Mouse (Mus musculus) heart, adult 18-20 months (tissue): Measurements from ENCODE around the gene Prom2. TPM values are rescaled to one million over a fixed set of nuclear protein-coding genes. Genes with fewer than 3 reads are reported as not detected.

Experiments used
- DNase-seq, 2 experiments: peaks; one replicate each; pipeline ENCODE4 v3.0.0; 2021 to 2022; ENCODE audit warnings: mixed read lengths in 1 of 2
- total RNA-seq, 2 experiments: library from RNA; stranded (reverse); gene quantifications; 2 replicates each; pipeline ENCODE4 v1.2.3; 2021

Prom2 gene
- total RNA-seq, 2 experiments from 2014 or later = 0.12 to 0.21 TPM

DNA sequence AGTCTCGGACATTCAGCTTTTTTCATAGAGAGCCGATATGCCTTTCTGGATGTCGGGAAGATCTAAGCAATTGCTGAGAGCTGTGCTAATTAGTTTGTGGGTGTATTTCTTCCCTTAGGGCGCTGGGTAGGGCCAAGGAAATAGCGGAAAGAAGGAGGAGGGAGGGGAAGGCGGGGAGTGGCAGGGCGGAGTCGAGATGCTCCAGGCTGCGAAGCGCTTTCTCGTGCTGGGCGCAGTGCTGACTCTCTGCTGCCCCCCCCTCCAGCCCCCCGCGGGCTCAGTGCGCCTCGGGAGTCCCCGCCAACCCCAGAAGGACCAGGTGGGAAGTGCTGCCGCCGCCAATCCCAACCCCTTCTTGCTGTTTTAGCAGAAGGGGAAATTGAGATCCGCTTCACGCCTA is 58.3 kb downstream of the Prom2 start:
- peak; percentile 70 to 75 for DNase-seq

DNA sequence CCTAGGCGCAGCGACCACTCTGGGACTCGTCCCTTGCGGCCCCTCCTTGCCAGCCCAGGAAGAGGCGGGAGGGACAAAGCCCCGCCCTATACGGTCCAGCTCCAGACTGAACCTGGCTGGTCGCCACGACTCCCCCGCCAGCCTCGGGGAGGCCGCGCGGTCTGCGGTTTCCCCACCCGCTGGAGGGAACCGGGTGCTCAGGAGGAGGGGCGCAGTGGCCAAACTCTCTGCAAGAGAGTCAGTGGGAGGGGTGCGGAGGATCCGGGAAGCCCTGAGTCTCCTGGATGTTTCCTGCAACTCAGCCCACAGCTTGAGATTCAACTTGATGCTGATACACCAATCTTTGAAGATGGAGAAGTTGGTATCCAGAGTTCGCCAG is 58.7 kb downstream of the Prom2 start:
- peak; percentile 90 to 93 for DNase-seq

GRCm38 (mm10) chr2:127481841-127482532 is 59.3 kb downstream of the Prom2 start:
- peak; percentile 32 to 36 for DNase-seq

- DNase-seq = no peak
Observed at GRCm38 (mm10) chr2:127479763-127480162, 61.5 kb downstream of the Prom2 start.

- DNase-seq = no peak
Observed at GRCm38 (mm10) chr2:127479210-127479609, 62.1 kb downstream of the Prom2 start.

Other genes starting within 250 kb of the Prom2 start
- gene Dusp2, start 205.3 kb downstream of the Prom2 start, total RNA-seq = 1 to 10 TPM in 1 of 2 experiments, under 1 TPM in 1; 0.57 to 2.0 TPM
- not detected for gene Astl, start 202.8 kb downstream of the Prom2 start, total RNA-seq
- gene Adra2b, start 178.3 kb downstream of the Prom2 start, total RNA-seq = under 1 TPM; 0.72 to 0.77 TPM
- gene Gpat2, start 116.3 kb downstream of the Prom2 start, total RNA-seq = not detected
- gene Fahd2a, start 96.9 kb downstream of the Prom2 start, total RNA-seq = 10 to 100 TPM; 48.1 to 52.5 TPM
- gene Kcnip3, start 19.4 kb downstream of the Prom2 start, total RNA-seq = 1 to 10 TPM; 1.5 to 1.8 TPM
- 1 to 10 TPM; 1.8 to 2.2 TPM for gene Zfp661, start 45.6 kb upstream of the Prom2 start, total RNA-seq
- 10 to 100 TPM; 78.3 to 93.4 TPM for gene Mrps5, start 45.8 kb upstream of the Prom2 start, total RNA-seq
- 10 to 100 TPM; 15.6 to 19.0 TPM for gene Mal, start 115.2 kb upstream of the Prom2 start, total RNA-seq
- 1 to 10 TPM; 6.7 to 7.0 TPM for gene Mall, start 188.5 kb upstream of the Prom2 start, total RNA-seq
- gene Nphp1, start 247.4 kb upstream of the Prom2 start, total RNA-seq = 1 to 10 TPM; 7.6 to 9.4 TPM